Mouse (Mus musculus): ENCODE measurements around the gene Nktr. TPM values are rescaled to one million over a fixed set of nuclear protein-coding genes. Genes with fewer than 3 reads are reported as not detected.

Gene Nktr
- polyA plus RNA-seq, 1 experiment from 2014 or later: 61.7 TPM

DNA sequence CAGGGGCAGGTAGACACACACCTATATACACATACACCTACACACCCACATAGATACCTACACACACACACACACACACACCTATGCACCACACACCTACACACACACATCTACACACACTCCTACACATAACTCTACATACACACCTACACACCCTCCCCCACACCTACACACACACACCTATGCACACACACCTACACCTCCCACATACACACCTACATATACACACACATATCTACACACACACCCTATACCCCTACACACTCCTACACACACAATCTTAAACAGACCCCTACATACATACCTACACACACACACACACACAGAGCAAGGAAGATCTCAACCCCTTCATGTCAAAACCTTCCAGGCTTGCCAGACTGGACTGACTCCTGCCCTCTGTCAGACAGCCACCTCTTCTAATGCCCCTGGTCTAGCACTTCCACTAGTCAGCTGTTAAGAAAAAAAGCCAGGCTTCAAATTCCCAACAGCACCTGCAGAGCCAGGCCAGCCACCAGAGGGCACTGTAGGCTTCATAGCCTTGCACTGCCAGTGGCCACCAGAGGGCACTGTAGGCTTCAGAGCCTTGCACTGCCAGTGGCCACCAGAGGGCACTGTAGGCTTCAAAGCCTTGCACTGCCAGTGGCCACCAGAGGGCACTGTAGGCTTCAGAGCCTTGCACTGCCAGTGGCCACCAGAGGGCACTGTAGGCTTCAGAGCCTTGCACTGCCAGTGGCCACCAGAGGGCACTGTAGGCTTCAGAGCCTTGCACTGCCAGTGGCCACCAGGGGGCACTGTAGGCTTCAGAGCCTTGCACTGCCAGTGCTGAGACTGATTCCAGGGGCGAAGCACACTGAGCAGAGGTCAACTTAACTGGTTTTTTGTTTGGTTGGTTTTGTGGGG is 21.6 kb upstream of the Nktr start:
- no peak overlapping the region for H3K4me2 ChIP-seq (ENCODE audit: low read depth, low read length)
- ATAC-seq (ENCODE audit: low read depth): no peak
- H3K27me3 ChIP-seq (replicated peaks; ENCODE audit: control insufficient read depth, insufficient read depth, low read length): no peaks in the 10 kb centered on the region
- no peak overlapping the region for H3K4me3 ChIP-seq (ENCODE audit: low read depth, low read length)
- 100% methylated on average over 1 of the region's 1 CpGs for WGBS
- no peaks in the 10 kb centered on the region for H3K4me1 ChIP-seq (ENCODE audit: control insufficient read depth, insufficient read depth, low read length)
- no peak overlapping the region for H3K9ac ChIP-seq (ENCODE audit: low read depth, low read length)
- 0 out of 2 replicates have a peak, but pooled peaks cover 2% of the 10 kb centered on the region for H3K9me3 ChIP-seq (ENCODE audit: control insufficient read depth, low read length)
- H3K27ac ChIP-seq (replicated peaks; ENCODE audit: low read depth, low read length): no peak overlapping the region
- H3K36me3 ChIP-seq (ENCODE audit: control insufficient read depth, insufficient read depth, low read length): peaks cover 19% of the 10 kb centered on the region
- no peak for DNase-seq (ENCODE audit: low spot score)

GRCm38 (mm10) chr9:121704261-121704645 is 14.7 kb upstream of the Nktr start:
- Histone ChIP-seq H3K27me3 (replicated peaks; ENCODE audit: control insufficient read depth, insufficient read depth, low read length) (no peaks in the 10 kb centered on the region), H3K9me3 (ENCODE audit: control insufficient read depth, low read length) (no peaks in the 10 kb centered on the region), H3K27ac (replicated peaks; ENCODE audit: low read depth, low read length) (no peak overlapping the region), H3K4me3 (ENCODE audit: low read depth, low read length) (peak overlapping the region; percentile 70), H3K4me1 (ENCODE audit: control insufficient read depth, insufficient read depth, low read length) (peaks cover 14% of the 10 kb centered on the region), H3K36me3 (ENCODE audit: control insufficient read depth, insufficient read depth, low read length) (no peaks in the 10 kb centered on the region), H3K9ac (ENCODE audit: low read depth, low read length) (peak overlapping the region; percentile 71), H3K4me2 (ENCODE audit: low read depth, low read length) (peak overlapping the region; percentile 66)
- WGBS: 32% methylated on average over 11 of the region's 11 CpGs
- ATAC-seq (ENCODE audit: low read depth) (no peak), DNase-seq (ENCODE audit: low spot score) (no peak)

DNA sequence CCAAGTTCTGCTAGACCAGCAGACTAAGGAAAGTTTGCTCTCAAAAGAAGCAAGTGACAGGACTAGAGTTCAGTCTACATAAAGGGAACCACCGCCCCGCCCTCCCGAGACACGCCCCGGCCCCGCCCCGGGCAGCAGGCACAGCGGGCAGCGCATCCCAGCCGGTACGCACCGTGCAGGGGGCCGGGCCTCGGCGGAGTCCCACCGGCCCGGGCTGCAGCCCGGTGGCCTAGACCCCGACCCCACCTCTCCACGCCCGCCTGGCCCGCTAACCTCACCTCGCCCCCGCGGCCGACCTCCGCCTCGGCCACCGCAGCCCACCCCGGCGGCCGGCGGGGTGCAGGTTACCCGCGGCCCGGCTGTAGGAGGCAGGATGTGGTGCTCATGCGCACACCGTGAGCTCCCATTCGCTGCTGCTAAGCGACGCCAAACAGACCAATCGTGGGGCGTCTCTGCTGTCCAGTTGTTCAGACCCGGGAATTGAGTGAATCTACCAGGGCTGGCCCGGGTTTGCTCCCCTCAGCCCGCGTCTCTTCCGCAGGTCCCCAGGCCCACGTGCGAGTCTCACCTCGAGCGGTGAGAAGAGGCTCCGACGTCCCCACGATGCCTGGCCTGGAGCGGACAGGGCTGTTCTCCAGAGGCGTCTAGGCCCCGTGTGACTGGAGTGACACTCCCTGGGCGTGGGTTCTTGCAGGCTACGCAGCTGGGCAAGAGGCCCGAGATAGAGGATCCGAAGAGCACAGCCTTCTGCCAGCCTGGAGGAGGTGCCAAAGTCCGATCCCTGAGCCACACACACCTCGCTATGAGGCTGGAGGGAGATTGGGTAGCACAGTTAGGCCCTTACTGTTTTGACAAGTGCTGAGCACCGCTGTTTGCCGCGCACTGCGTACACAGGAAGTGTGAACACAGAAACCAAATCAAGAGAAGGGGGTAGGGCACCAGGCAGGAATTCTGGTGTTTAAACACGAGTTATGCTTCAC is 14.0 kb upstream of the Nktr start, which contains the start of gene Sec22c:
Gene Sec22c, minus strand, starts transcription at position 845 of the 980 bp plus-strand sequence.
- no peaks in the 10 kb centered on the region for H3K27me3 ChIP-seq (replicated peaks; ENCODE audit: control insufficient read depth, insufficient read depth, low read length)
- peak; percentile 95 for DNase-seq (ENCODE audit: low spot score)
- H3K4me1 ChIP-seq (ENCODE audit: control insufficient read depth, insufficient read depth, low read length): peaks cover 14% of the 10 kb centered on the region
- H3K27ac ChIP-seq (replicated peaks; ENCODE audit: low read depth, low read length): peak within 1 kb of the TSS; percentile 35; the same call in 1 of the 2 replicates
- H3K4me2 ChIP-seq (ENCODE audit: low read depth, low read length): peak within 1 kb of the TSS; percentile 66
- no peaks in the 10 kb centered on the region for H3K9me3 ChIP-seq (ENCODE audit: control insufficient read depth, low read length)
- WGBS: 3% methylated on average over 29 of the region's 69 CpGs
- H3K36me3 ChIP-seq (ENCODE audit: control insufficient read depth, insufficient read depth, low read length): no peaks in the 10 kb centered on the region
- peak within 1 kb of the TSS; percentile 71 for H3K9ac ChIP-seq (ENCODE audit: low read depth, low read length)
- peak within 1 kb of the TSS; percentile 70 for H3K4me3 ChIP-seq (ENCODE audit: low read depth, low read length)
- ATAC-seq (ENCODE audit: low read depth): peak; percentile 98

DNA sequence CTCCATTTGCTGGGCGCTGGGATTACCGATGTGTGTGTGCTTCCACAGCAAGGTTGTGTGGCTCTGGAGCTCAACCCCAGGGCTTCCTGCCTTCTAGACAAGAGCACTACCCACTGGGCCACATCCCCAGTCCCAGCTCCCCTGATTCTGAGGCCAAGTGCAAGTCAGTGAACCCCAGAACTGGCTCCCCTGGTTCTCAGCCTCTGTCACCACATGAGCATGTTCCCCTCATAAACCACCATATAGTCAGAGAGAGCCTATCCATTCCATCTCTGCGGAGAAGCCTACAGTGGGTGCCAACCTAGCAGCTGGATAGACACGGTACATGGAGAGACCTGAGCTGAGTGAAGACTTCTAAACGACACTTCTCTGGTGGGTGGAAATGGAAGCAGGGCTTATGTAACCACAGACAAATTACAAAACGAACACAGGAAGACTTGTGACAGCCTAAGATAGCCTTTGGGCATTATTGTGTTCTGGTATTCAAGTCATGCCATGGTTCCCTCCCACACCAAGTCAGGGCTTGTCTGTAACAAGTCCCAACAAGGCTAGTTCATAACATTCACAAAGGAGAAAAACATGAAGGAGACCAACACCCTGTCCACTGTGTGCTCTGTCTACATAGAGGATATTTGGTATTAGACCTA is 12.8 kb upstream of the Nktr start:
- ATAC-seq (ENCODE audit: low read depth): no peak
- no peak overlapping the region for H3K4me2 ChIP-seq (ENCODE audit: low read depth, low read length)
- WGBS: 72% methylated on average over 6 of the region's 6 CpGs

DNA sequence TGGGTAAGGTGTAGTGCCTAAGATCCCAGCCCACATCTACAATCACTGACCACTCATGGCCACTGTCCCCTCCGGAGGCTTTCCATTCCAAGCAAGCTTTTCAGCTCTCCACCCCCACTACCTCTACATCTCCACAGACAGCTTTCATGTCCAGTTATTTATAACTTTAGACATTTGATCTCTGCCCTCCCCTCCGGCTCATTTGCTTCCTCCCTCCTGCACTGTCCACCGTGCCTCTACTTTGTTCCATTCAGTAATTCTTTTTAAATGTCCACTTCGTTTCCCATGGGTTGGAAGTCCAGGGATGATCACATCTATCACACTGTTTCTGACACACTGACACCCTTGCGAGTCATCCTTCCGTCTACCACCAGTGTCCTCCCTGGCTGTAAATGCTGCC is 11.2 kb upstream of the Nktr start:
- Histone ChIP-seq H3K9ac (ENCODE audit: low read depth, low read length) (no peak overlapping the region), H3K4me3 (ENCODE audit: low read depth, low read length) (no peak overlapping the region), H3K4me2 (ENCODE audit: low read depth, low read length) (no peak overlapping the region), H3K27ac (replicated peaks; ENCODE audit: low read depth, low read length) (no peak overlapping the region), H3K36me3 (ENCODE audit: control insufficient read depth, insufficient read depth, low read length) (peaks cover 4% of the 10 kb centered on the region; the same call in 1 of the 2 replicates), H3K9me3 (ENCODE audit: control insufficient read depth, low read length) (no peaks in the 10 kb centered on the region), H3K27me3 (replicated peaks; ENCODE audit: control insufficient read depth, insufficient read depth, low read length) (no peaks in the 10 kb centered on the region), H3K4me1 (ENCODE audit: control insufficient read depth, insufficient read depth, low read length) (peaks cover 20% of the 10 kb centered on the region)
- 60% methylated on average over 6 of the region's 6 CpGs for WGBS
- ATAC-seq (ENCODE audit: low read depth): no peak
- DNase-seq (ENCODE audit: low spot score): no peak

More for the DNA sequence above, 12.8 kb upstream of the Nktr start:
- no peaks in the 10 kb centered on the region for H3K36me3 ChIP-seq (ENCODE audit: control insufficient read depth, insufficient read depth, low read length)
- DNase-seq (ENCODE audit: low spot score): no peak
- no peak overlapping the region for H3K4me3 ChIP-seq (ENCODE audit: low read depth, low read length)
- no peak overlapping the region for H3K27ac ChIP-seq (replicated peaks; ENCODE audit: low read depth, low read length)
- H3K4me1 ChIP-seq (ENCODE audit: control insufficient read depth, insufficient read depth, low read length): peaks cover 16% of the 10 kb centered on the region
- H3K27me3 ChIP-seq (replicated peaks; ENCODE audit: control insufficient read depth, insufficient read depth, low read length): no peaks in the 10 kb centered on the region
- no peak overlapping the region for H3K9ac ChIP-seq (ENCODE audit: low read depth, low read length)
- no peaks in the 10 kb centered on the region for H3K9me3 ChIP-seq (ENCODE audit: control insufficient read depth, low read length)

DNA sequence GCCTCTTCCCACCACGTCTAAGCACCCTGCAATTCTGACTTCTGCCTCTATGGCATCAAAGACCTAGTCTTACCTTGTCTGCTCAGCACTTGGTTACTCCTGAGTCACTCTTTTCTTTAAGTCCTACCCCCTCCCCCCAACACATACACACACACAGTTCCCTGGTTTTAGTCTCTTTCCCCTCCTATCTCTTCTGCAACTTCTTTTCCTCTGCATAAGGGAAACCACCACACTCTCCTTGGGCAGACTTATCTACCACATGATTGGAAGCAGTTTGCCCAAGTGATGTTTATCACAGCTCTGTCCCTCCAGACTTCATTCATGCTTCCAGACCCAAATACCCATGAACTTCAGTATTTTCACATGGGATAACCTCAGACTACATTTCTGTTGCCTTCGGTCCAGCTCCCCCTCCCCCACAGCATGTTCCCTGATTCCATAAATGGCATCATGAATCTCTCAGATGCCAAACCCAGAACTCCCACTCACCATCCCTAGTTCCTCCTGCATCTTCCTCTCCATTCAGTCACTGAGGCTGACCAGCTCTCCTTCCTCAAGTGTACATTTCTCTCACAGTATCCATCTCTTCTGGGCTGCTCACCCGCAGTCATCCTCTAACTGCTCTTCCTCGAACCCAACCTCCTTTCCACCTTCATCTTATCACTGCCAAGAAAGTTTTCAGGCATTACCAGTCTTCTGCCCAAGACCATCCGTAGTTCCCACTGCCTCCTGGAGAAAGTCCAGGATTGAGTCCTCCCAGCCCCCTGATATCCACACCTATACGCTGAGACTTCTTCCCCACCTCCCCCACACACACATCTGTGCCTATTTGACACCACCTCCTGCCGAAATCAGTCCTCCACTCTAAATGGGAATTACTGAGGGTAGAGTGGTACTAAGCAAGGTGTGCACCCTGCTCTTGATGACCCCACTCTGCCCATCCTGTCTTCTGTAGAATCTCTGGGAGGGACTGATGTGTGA is 10.2 kb upstream of the Nktr start:
- H3K27me3 ChIP-seq (replicated peaks; ENCODE audit: control insufficient read depth, insufficient read depth, low read length): no peaks in the 10 kb centered on the region
- H3K27ac ChIP-seq (replicated peaks; ENCODE audit: low read depth, low read length): no peak overlapping the region
- DNase-seq (ENCODE audit: low spot score) (no peak), ATAC-seq (ENCODE audit: low read depth) (no peak)
- H3K4me2 ChIP-seq (ENCODE audit: low read depth, low read length): no peak overlapping the region
- no peaks in the 10 kb centered on the region for H3K9me3 ChIP-seq (ENCODE audit: control insufficient read depth, low read length)
- no peak overlapping the region for H3K4me3 ChIP-seq (ENCODE audit: low read depth, low read length)
- H3K36me3 ChIP-seq (ENCODE audit: control insufficient read depth, insufficient read depth, low read length): peaks cover 11% of the 10 kb centered on the region; the same call in 1 of the 2 replicates
- H3K9ac ChIP-seq (ENCODE audit: low read depth, low read length): no peak overlapping the region
- 71% methylated on average over 7 of the region's 7 CpGs for WGBS
- H3K4me1 ChIP-seq (ENCODE audit: control insufficient read depth, insufficient read depth, low read length): peaks cover 19% of the 10 kb centered on the region

DNA sequence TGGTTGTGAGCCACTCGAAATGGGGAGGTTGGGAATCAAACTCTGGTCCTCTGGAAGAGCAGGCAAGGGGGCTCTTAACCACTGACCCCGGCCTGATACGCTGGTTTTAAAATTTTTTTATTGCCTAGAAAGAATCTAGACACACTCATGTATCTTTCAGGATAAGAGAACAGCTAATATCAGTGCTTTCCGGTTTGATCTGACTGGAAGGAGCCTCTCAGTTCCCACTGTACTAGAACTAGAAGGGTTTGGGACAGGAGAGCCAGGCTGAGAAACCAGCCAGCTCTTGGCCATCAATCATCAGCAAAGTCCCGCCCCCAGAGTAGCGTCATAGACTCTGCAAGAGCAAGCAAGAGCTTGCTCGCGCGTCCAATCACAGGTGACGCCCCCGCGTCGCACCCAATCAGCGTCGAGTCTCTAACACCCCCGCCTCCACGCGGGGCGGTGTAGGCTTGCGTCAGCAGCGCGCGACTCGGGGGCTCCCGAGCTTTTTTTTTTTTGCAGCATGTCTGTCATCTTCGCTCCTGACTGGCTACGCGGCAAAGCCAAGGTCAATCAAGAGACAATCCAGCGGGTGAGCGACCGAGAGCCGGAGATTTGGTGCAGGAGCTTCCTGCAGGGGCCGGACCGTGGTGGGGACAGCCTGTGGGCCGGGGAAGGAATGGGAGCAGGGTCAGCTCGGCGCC is 8.9 kb upstream of the Nktr start, which contains the start of gene Ss18l2:
Gene Ss18l2, plus strand, starts transcription at position 432 of the 686 bp plus-strand sequence.
- Histone ChIP-seq H3K4me2 (ENCODE audit: low read depth, low read length) (peak within 1 kb of the TSS; percentile 83), H3K36me3 (ENCODE audit: control insufficient read depth, insufficient read depth, low read length) (peaks cover 11% of the 10 kb centered on the region; the same call in 1 of the 2 replicates), H3K4me3 (ENCODE audit: low read depth, low read length) (peak within 1 kb of the TSS; percentile 80), H3K9me3 (ENCODE audit: control insufficient read depth, low read length) (no peaks in the 10 kb centered on the region), H3K27me3 (replicated peaks; ENCODE audit: control insufficient read depth, insufficient read depth, low read length) (no peaks in the 10 kb centered on the region), H3K27ac (replicated peaks; ENCODE audit: low read depth, low read length) (peak within 1 kb of the TSS; percentile 93), H3K9ac (ENCODE audit: low read depth, low read length) (peak within 1 kb of the TSS; percentile 89), H3K4me1 (ENCODE audit: control insufficient read depth, insufficient read depth, low read length) (peaks cover 13% of the 10 kb centered on the region)
- ATAC-seq (ENCODE audit: low read depth) (peak; percentile 98), DNase-seq (ENCODE audit: low spot score) (peak; percentile 100)
- 5% methylated on average over 37 of the region's 37 CpGs for WGBS

Measured in embryonic facial prominence, embryonic 14.5 days (tissue).